Mouse (Mus musculus): ENCODE measurements around the gene Sh2d2a.
A peak's percentile ranks its signal among the peaks of the same experiment; 100 is the strongest.

DNA sequence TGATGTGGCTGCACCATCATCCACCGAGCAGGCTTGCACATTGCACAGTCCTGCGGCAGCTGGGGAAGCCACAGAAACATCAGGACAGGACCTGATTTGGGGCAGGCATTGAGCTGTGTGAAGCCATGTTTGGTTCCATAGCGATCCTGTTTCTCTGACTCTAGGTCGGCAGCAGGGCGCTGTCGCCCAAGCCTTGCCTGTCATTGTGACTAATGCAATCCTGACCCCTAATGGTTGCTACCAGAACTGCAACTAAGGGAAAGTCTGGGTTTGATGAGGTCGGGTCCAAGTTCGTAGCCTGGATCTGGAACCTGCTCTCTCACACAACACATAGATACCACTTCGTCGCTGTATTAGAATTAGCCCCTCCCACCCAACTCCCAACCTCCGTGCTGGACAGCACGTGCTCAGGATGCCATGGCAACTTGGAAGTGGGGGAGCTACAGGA is 29.9 kb upstream of the Sh2d2a start:
- TF ChIP-seq CTCF (conservative IDR thresholded peaks at IDR 0.05; ENCODE audit: low read length) = peak; percentile 84
- no peak for TF ChIP-seq POU5F1 (IDR thresholded peaks at IDR 0.05; ENCODE audit: borderline replicate concordance, low read length)
